Mouse (Mus musculus): ENCODE measurements at regions not wholly inside any gene's neighbourhood (a gene's known extent, or its start where the extent isn't known, plus 50 kb on each side); places are given as distances from the start of the nearest gene placed in this dataset.
A peak's percentile ranks its signal among the peaks of the same experiment; 100 is the strongest.

- Histone ChIP-seq H3K4me2 (ENCODE audit: low read depth, low read length) (no peak overlapping the region), H3K4me3 (ENCODE audit: low read depth, low read length) (no peak overlapping the region), H3K27me3 (ENCODE audit: control insufficient read depth, insufficient read depth, low read length) (no peaks in the 10 kb centered on the region), H3K4me1 (ENCODE audit: control insufficient read depth, insufficient read depth) (peaks cover 6% of the 10 kb centered on the region; the same call in 1 of the 2 replicates), H3K9ac (replicated peaks; ENCODE audit: low read depth, low read length) (no peak overlapping the region), H3K9me3 (replicated peaks; ENCODE audit: control insufficient read depth, low read length) (no peaks in the 10 kb centered on the region), H3K27ac (ENCODE audit: low read depth) (peak overlapping the region; percentile 54), H3K36me3 (replicated peaks; ENCODE audit: control insufficient read depth, insufficient read depth, low read length) (no peaks in the 10 kb centered on the region)
- no peak for TF ChIP-seq EP300 (IDR thresholded peaks at IDR 0.05; ENCODE audit: low read depth)
- peak; percentile 43 for TF ChIP-seq CTCF (IDR thresholded peaks at IDR 0.05; ENCODE audit: low read depth)
- 54% methylated on average over 4 of the region's 4 CpGs for WGBS
- peak; percentile 32 for DNase-seq (ENCODE audit: low spot score)
- peak; percentile 52 for ATAC-seq (ENCODE audit: insufficient read depth, low read depth)
Measured at GRCm38 (mm10) chr1:76039661-76040060, 493.6 kb downstream of the Slc4a3 start.

GRCm38 (mm10) chr1:76050264-76050663, 504.2 kb downstream of the Slc4a3 start:
- DNase-seq (ENCODE audit: low spot score) (no peak), ATAC-seq (ENCODE audit: insufficient read depth, low read depth) (no peak)
- Histone ChIP-seq H3K4me2 (ENCODE audit: low read depth, low read length) (no peak overlapping the region), H3K9ac (replicated peaks; ENCODE audit: low read depth, low read length) (no peak overlapping the region), H3K4me1 (ENCODE audit: control insufficient read depth, insufficient read depth) (no peaks in the 10 kb centered on the region), H3K9me3 (replicated peaks; ENCODE audit: control insufficient read depth, low read length) (no peaks in the 10 kb centered on the region), H3K27me3 (ENCODE audit: control insufficient read depth, insufficient read depth, low read length) (no peaks in the 10 kb centered on the region), H3K27ac (ENCODE audit: low read depth) (no peak overlapping the region), H3K4me3 (ENCODE audit: low read depth, low read length) (no peak overlapping the region), H3K36me3 (replicated peaks; ENCODE audit: control insufficient read depth, insufficient read depth, low read length) (no peaks in the 10 kb centered on the region)
- WGBS: 79% methylated on average over 1 of the region's 1 CpGs
- TF ChIP-seq EP300 (IDR thresholded peaks at IDR 0.05; ENCODE audit: low read depth): no peak
- TF ChIP-seq CTCF (IDR thresholded peaks at IDR 0.05; ENCODE audit: low read depth): no peak

GRCm38 (mm10) chr1:76053378-76054171, 507.5 kb downstream of the Slc4a3 start:
- ATAC-seq (ENCODE audit: insufficient read depth, low read depth): no peak

GRCm38 (mm10) chr1:76065783-76066182, 519.7 kb downstream of the Slc4a3 start:
- peaks cover 9% of the 10 kb centered on the region for H3K4me1 ChIP-seq (ENCODE audit: control insufficient read depth, insufficient read depth)
- DNase-seq (ENCODE audit: low spot score) (no peak), ATAC-seq (ENCODE audit: insufficient read depth, low read depth) (no peak)
- 87% methylated on average over 6 of the region's 6 CpGs for WGBS
- no peak overlapping the region for H3K4me2 ChIP-seq (ENCODE audit: low read depth, low read length)
- no peaks in the 10 kb centered on the region for H3K9me3 ChIP-seq (replicated peaks; ENCODE audit: control insufficient read depth, low read length)
- H3K9ac ChIP-seq (replicated peaks; ENCODE audit: low read depth, low read length): no peak overlapping the region
- TF ChIP-seq CTCF (IDR thresholded peaks at IDR 0.05; ENCODE audit: low read depth) (no peak), EP300 (IDR thresholded peaks at IDR 0.05; ENCODE audit: low read depth) (no peak)
- H3K27me3 ChIP-seq (ENCODE audit: control insufficient read depth, insufficient read depth, low read length): no peaks in the 10 kb centered on the region
- H3K4me3 ChIP-seq (ENCODE audit: low read depth, low read length): no peak overlapping the region
- H3K36me3 ChIP-seq (replicated peaks; ENCODE audit: control insufficient read depth, insufficient read depth, low read length): no peaks in the 10 kb centered on the region
- no peak overlapping the region for H3K27ac ChIP-seq (ENCODE audit: low read depth)

More at GRCm38 (mm10) chr1:76053378-76054171, 507.5 kb downstream of the Slc4a3 start:
- no peaks in the 10 kb centered on the region for H3K36me3 ChIP-seq (replicated peaks; ENCODE audit: control insufficient read depth, insufficient read depth, low read length)
- H3K9ac ChIP-seq (replicated peaks; ENCODE audit: low read depth, low read length): no peak overlapping the region
- 69% methylated on average over 10 of the region's 10 CpGs for WGBS
- H3K4me3 ChIP-seq (ENCODE audit: low read depth, low read length): no peak overlapping the region
- no peak overlapping the region for H3K4me2 ChIP-seq (ENCODE audit: low read depth, low read length)
- no peaks in the 10 kb centered on the region for H3K9me3 ChIP-seq (replicated peaks; ENCODE audit: control insufficient read depth, low read length)
- TF ChIP-seq CTCF (IDR thresholded peaks at IDR 0.05; ENCODE audit: low read depth) (no peak), EP300 (IDR thresholded peaks at IDR 0.05; ENCODE audit: low read depth) (no peak)
- H3K27me3 ChIP-seq (ENCODE audit: control insufficient read depth, insufficient read depth, low read length): no peaks in the 10 kb centered on the region
- H3K27ac ChIP-seq (ENCODE audit: low read depth): no peak overlapping the region
- H3K4me1 ChIP-seq (ENCODE audit: control insufficient read depth, insufficient read depth): no peaks in the 10 kb centered on the region
- no peak for DNase-seq (ENCODE audit: low spot score)

- Histone ChIP-seq H3K27ac (ENCODE audit: low read depth) (no peak overlapping the region), H3K27me3 (ENCODE audit: control insufficient read depth, insufficient read depth, low read length) (no peaks in the 10 kb centered on the region), H3K9me3 (replicated peaks; ENCODE audit: control insufficient read depth, low read length) (no peaks in the 10 kb centered on the region), H3K9ac (replicated peaks; ENCODE audit: low read depth, low read length) (no peak overlapping the region), H3K4me2 (ENCODE audit: low read depth, low read length) (no peak overlapping the region), H3K36me3 (replicated peaks; ENCODE audit: control insufficient read depth, insufficient read depth, low read length) (no peaks in the 10 kb centered on the region), H3K4me1 (ENCODE audit: control insufficient read depth, insufficient read depth) (peaks cover 14% of the 10 kb centered on the region; the same call in 1 of the 2 replicates), H3K4me3 (ENCODE audit: low read depth, low read length) (no peak overlapping the region)
- ATAC-seq (ENCODE audit: insufficient read depth, low read depth) (peak; percentile 75; the same call in 1 of the 2 replicates), DNase-seq (ENCODE audit: low spot score) (peak; percentile 70)
- TF ChIP-seq CTCF (IDR thresholded peaks at IDR 0.05; ENCODE audit: low read depth): no peak
- no peak for TF ChIP-seq EP300 (IDR thresholded peaks at IDR 0.05; ENCODE audit: low read depth)
- WGBS: 35% methylated on average over 16 of the region's 16 CpGs
Measured at GRCm38 (mm10) chr1:76070831-76071321, 524.8 kb downstream of the Slc4a3 start.

All from heart, postnatal 0 days (tissue).